Mouse (Mus musculus): ENCODE measurements around the gene Ston2. TPM values are rescaled to one million over a fixed set of nuclear protein-coding genes. Genes with fewer than 3 reads are reported as not detected.

The Ston2 gene
- polyA plus RNA-seq, 1 experiment from 2014 or later, result 6.8 TPM

GRCm38 (mm10) chr12:91642426-91643093 lies 145.6 kb downstream of the Ston2 start:
- Histone ChIP-seq H3K9ac (replicated peaks) (no peak overlapping the region), H3K36me3 (peaks cover 4% of the 10 kb centered on the region; the same call in 1 of the 2 replicates), H3K9me3 (replicated peaks) (no peaks in the 10 kb centered on the region; the same call in 1 of the 2 replicates), H3K27me3 (replicated peaks) (no peaks in the 10 kb centered on the region), H3K4me1 (peaks cover 24% of the 10 kb centered on the region), H3K4me2 (no peak overlapping the region), H3K27ac (replicated peaks) (peak overlapping the region; percentile 61), H3K4me3 (replicated peaks) (no peak overlapping the region)
- 42% methylated on average over 12 of the region's 12 CpGs for WGBS
- ATAC-seq (ENCODE audit: low FRiP score), result peak; percentile 39; the same call in 1 of the 2 replicates

- Histone ChIP-seq H3K9ac (replicated peaks) (no peak overlapping the region), H3K27me3 (replicated peaks) (no peaks in the 10 kb centered on the region), H3K9me3 (replicated peaks) (no peaks in the 10 kb centered on the region), H3K27ac (replicated peaks) (peak overlapping the region; percentile 61), H3K4me3 (replicated peaks) (peak overlapping the region; percentile 12), H3K4me2 (peak overlapping the region; percentile 51), H3K36me3 (no peaks in the 10 kb centered on the region), H3K4me1 (peaks cover 24% of the 10 kb centered on the region)
- 10% methylated on average over 13 of the region's 13 CpGs for WGBS
- peak; percentile 47; the same call in 1 of the 2 replicates for ATAC-seq (ENCODE audit: low FRiP score)
Observed at GRCm38 (mm10) chr12:91641631-91642141, 146.5 kb downstream of the Ston2 start.

GRCm38 (mm10) chr12:91641133-91641532 lies 147.1 kb downstream of the Ston2 start:
- Histone ChIP-seq H3K4me2 (peak overlapping the region; percentile 51), H3K36me3 (no peaks in the 10 kb centered on the region), H3K4me1 (peaks cover 24% of the 10 kb centered on the region), H3K4me3 (replicated peaks) (no peak overlapping the region), H3K9me3 (replicated peaks) (no peaks in the 10 kb centered on the region), H3K9ac (replicated peaks) (no peak overlapping the region), H3K27me3 (replicated peaks) (no peaks in the 10 kb centered on the region), H3K27ac (replicated peaks) (no peak overlapping the region)
- WGBS, result 49% methylated on average over 7 of the region's 7 CpGs
- ATAC-seq (ENCODE audit: low FRiP score), result peak; percentile 30; the same call in 1 of the 2 replicates

GRCm38 (mm10) chr12:91640712-91641111 lies 147.5 kb downstream of the Ston2 start:
- Histone ChIP-seq H3K9ac (replicated peaks) (no peak overlapping the region), H3K4me1 (peaks cover 24% of the 10 kb centered on the region), H3K4me2 (no peak overlapping the region), H3K9me3 (replicated peaks) (no peaks in the 10 kb centered on the region), H3K27ac (replicated peaks) (no peak overlapping the region), H3K27me3 (replicated peaks) (no peaks in the 10 kb centered on the region), H3K36me3 (no peaks in the 10 kb centered on the region), H3K4me3 (replicated peaks) (no peak overlapping the region)
- peak; percentile 46; the same call in 1 of the 2 replicates for ATAC-seq (ENCODE audit: low FRiP score)
- WGBS, result 49% methylated on average over 7 of the region's 7 CpGs

GRCm38 (mm10) chr12:91638351-91638750 lies 149.8 kb downstream of the Ston2 start:
- Histone ChIP-seq H3K27me3 (replicated peaks) (no peaks in the 10 kb centered on the region), H3K27ac (replicated peaks) (no peak overlapping the region), H3K4me2 (no peak overlapping the region), H3K4me3 (replicated peaks) (no peak overlapping the region), H3K9ac (replicated peaks) (no peak overlapping the region), H3K36me3 (no peaks in the 10 kb centered on the region), H3K9me3 (replicated peaks) (no peaks in the 10 kb centered on the region), H3K4me1 (peaks cover 24% of the 10 kb centered on the region)
- WGBS, result 86% methylated on average over 3 of the region's 3 CpGs
- ATAC-seq (ENCODE audit: low FRiP score), result no peak

GRCm38 (mm10) chr12:91637136-91637909 lies 150.9 kb downstream of the Ston2 start:
- WGBS, result 52% methylated on average over 12 of the region's 12 CpGs

GRCm38 (mm10) chr12:91626482-91626881 lies 161.7 kb downstream of the Ston2 start:
- Histone ChIP-seq H3K27me3 (replicated peaks) (no peaks in the 10 kb centered on the region), H3K27ac (replicated peaks) (no peak overlapping the region), H3K4me2 (no peak overlapping the region), H3K9me3 (replicated peaks) (no peaks in the 10 kb centered on the region), H3K4me1 (no peaks in the 10 kb centered on the region), H3K9ac (replicated peaks) (no peak overlapping the region), H3K36me3 (no peaks in the 10 kb centered on the region), H3K4me3 (replicated peaks) (no peak overlapping the region)
- no peak for ATAC-seq (ENCODE audit: low FRiP score)
- 92% methylated on average over 5 of the region's 5 CpGs for WGBS

More at GRCm38 (mm10) chr12:91637136-91637909, 150.9 kb downstream of the Ston2 start:
- Histone ChIP-seq H3K4me1 (peaks cover 14% of the 10 kb centered on the region), H3K4me3 (replicated peaks) (no peak overlapping the region), H3K36me3 (no peaks in the 10 kb centered on the region), H3K9ac (replicated peaks) (no peak overlapping the region), H3K27ac (replicated peaks) (no peak overlapping the region), H3K9me3 (replicated peaks) (no peaks in the 10 kb centered on the region), H3K27me3 (replicated peaks) (no peaks in the 10 kb centered on the region), H3K4me2 (no peak overlapping the region)
- ATAC-seq (ENCODE audit: low FRiP score), result no peak

- Histone ChIP-seq H3K27ac (replicated peaks) (no peak overlapping the region), H3K9me3 (replicated peaks) (no peaks in the 10 kb centered on the region), H3K4me3 (replicated peaks) (no peak overlapping the region), H3K36me3 (no peaks in the 10 kb centered on the region), H3K4me1 (no peaks in the 10 kb centered on the region), H3K9ac (replicated peaks) (no peak overlapping the region), H3K27me3 (replicated peaks) (no peaks in the 10 kb centered on the region), H3K4me2 (no peak overlapping the region)
- WGBS, result 74% methylated on average over 1 of the region's 1 CpGs
- ATAC-seq (ENCODE audit: low FRiP score), result no peak
Observed at GRCm38 (mm10) chr12:91625013-91625412, 163.2 kb downstream of the Ston2 start.

GRCm38 (mm10) chr12:91609425-91609824 lies 178.8 kb downstream of the Ston2 start:
- no peak for ATAC-seq (ENCODE audit: low FRiP score)
- WGBS, result 63% methylated on average over 5 of the region's 5 CpGs
- Histone ChIP-seq H3K9me3 (replicated peaks) (no peaks in the 10 kb centered on the region), H3K9ac (replicated peaks) (no peak overlapping the region), H3K27ac (replicated peaks) (no peak overlapping the region), H3K4me1 (no peaks in the 10 kb centered on the region), H3K36me3 (no peaks in the 10 kb centered on the region), H3K27me3 (replicated peaks) (no peaks in the 10 kb centered on the region), H3K4me3 (replicated peaks) (no peak overlapping the region), H3K4me2 (no peak overlapping the region)

- WGBS, result 9% methylated on average over 7 of the region's 7 CpGs
- Histone ChIP-seq H3K4me2 (no peak overlapping the region), H3K4me1 (no peaks in the 10 kb centered on the region), H3K4me3 (replicated peaks) (no peak overlapping the region), H3K27me3 (replicated peaks) (no peaks in the 10 kb centered on the region), H3K36me3 (no peaks in the 10 kb centered on the region), H3K9me3 (replicated peaks) (no peaks in the 10 kb centered on the region), H3K27ac (replicated peaks) (no peak overlapping the region), H3K9ac (replicated peaks) (no peak overlapping the region)
- ATAC-seq (ENCODE audit: low FRiP score), result no peak
Observed at GRCm38 (mm10) chr12:91607678-91608077, 180.5 kb downstream of the Ston2 start.

GRCm38 (mm10) chr12:91606651-91607050 lies 181.5 kb downstream of the Ston2 start:
- no peak overlapping the region for H3K4me2 ChIP-seq
- no peaks in the 10 kb centered on the region for H3K36me3 ChIP-seq
- no peaks in the 10 kb centered on the region for H3K9me3 ChIP-seq (replicated peaks)
- no peaks in the 10 kb centered on the region for H3K4me1 ChIP-seq
- WGBS, result 94% methylated on average over 13 of the region's 13 CpGs
- no peak overlapping the region for H3K9ac ChIP-seq (replicated peaks)
- ATAC-seq (ENCODE audit: low FRiP score), result no peak
- no peak overlapping the region for H3K4me3 ChIP-seq (replicated peaks)
- no peak overlapping the region for H3K27ac ChIP-seq (replicated peaks)
- no peaks in the 10 kb centered on the region for H3K27me3 ChIP-seq (replicated peaks)

GRCm38 (mm10) chr12:91604600-91604999 lies 183.6 kb downstream of the Ston2 start:
- 78% methylated on average over 6 of the region's 6 CpGs for WGBS
- Histone ChIP-seq H3K4me2 (no peak overlapping the region), H3K9ac (replicated peaks) (no peak overlapping the region), H3K27me3 (replicated peaks) (no peaks in the 10 kb centered on the region), H3K27ac (replicated peaks) (no peak overlapping the region), H3K4me1 (no peaks in the 10 kb centered on the region), H3K9me3 (replicated peaks) (no peaks in the 10 kb centered on the region), H3K4me3 (replicated peaks) (no peak overlapping the region), H3K36me3 (no peaks in the 10 kb centered on the region)
- no peak for ATAC-seq (ENCODE audit: low FRiP score)

All from neural tube, embryonic 15.5 days (tissue).